Mouse (Mus musculus) stomach, embryonic 14.5 days (tissue): ENCODE measurements at regions not wholly inside any gene's neighbourhood (a gene's known extent, or its start where the extent isn't known, plus 50 kb on each side); places are given as distances from the start of the nearest gene placed in this dataset. TPM values are rescaled to one million over a fixed set of nuclear protein-coding genes. Genes with fewer than 3 reads are reported as not detected.

Experiments used
- ATAC-seq: fragments of 200-750 bp; cut with Nextera tagmentation; 2 replicates; pipeline ENCODE4 v1.8.0; 2017; ENCODE audit warnings: low read depth, moderate TSS enrichment; ENCODE audit not compliant: insufficient number of reproducible peaks, insufficient read depth, low FRiP score
- H3K27ac ChIP-seq: fragments of 300-500 bp; sonication (generic); 2 replicates; pipeline ENCODE4 v1.5.1; 2014; ENCODE audit warnings: mild to moderate bottlenecking, low read length, moderate library complexity, mixed read lengths
- H3K27me3 ChIP-seq: fragments of 300-500 bp; sonication (generic); 2 replicates; pipeline ENCODE4 v1.6.1; 2014; ENCODE audit warnings: low read length, control low read depth, mixed read lengths; ENCODE audit not compliant: control insufficient read depth, insufficient read depth
- H3K36me3 ChIP-seq: fragments of 300-500 bp; sonication (generic); 2 replicates; pipeline ENCODE4 v1.6.1; 2014; ENCODE audit warnings: mild to moderate bottlenecking, control low read depth, low read length, moderate library complexity, mixed read lengths; ENCODE audit not compliant: control insufficient read depth, insufficient read depth
- H3K4me1 ChIP-seq: fragments of 300-500 bp; sonication (generic); 2 replicates; pipeline ENCODE4 v1.6.1; 2014; ENCODE audit warnings: low read length, control low read depth, mixed read lengths; ENCODE audit not compliant: control insufficient read depth, insufficient read depth
- H3K4me2 ChIP-seq: fragments of 300-500 bp; sonication (generic); replicated peaks from 2 replicates; pipeline ENCODE4 v1.6.1; 2014; ENCODE audit warnings: low read depth, low read length, control low read depth
- H3K4me3 ChIP-seq: fragments of 300-500 bp; sonication (generic); 2 replicates; pipeline ENCODE4 v1.5.1; 2014; ENCODE audit warnings: low read depth, low read length, control low read depth
- H3K9ac ChIP-seq: fragments of 300-500 bp; sonication (generic); replicated peaks from 2 replicates; pipeline ENCODE4 v1.6.1; 2014; ENCODE audit warnings: low read depth, mild to moderate bottlenecking, control low read depth, low read length, moderate library complexity, mixed read lengths
- H3K9me3 ChIP-seq: fragments of 300-500 bp; sonication (generic); 2 replicates; pipeline ENCODE4 v1.6.1; 2016; ENCODE audit warnings: low read depth, low read length, control low read depth; ENCODE audit not compliant: control insufficient read depth
- WGBS: fragments of 180-500 bp; shearing (Covaris S2); extraction: QIAGEN DNeasy Blood & Tissue Kit; methylation state at CpG from one replicate; pipeline ENCODE4 v1.1.7; 2014; 5-methylcytosine and 5-hydroxymethylcytosine counted together
- microRNA-seq: library from miRNA; unstranded; fragments of <30 nt; microRNA quantifications from one replicate; pipeline ENCODE4, GENCODE M21; 2016

- peaks cover 12% of the 10 kb centered on the region for H3K36me3 ChIP-seq
These were observed 64.2 kb upstream of the Paip1 start for GRCm38 (mm10) chr13:119364160-119364559.

DNA sequence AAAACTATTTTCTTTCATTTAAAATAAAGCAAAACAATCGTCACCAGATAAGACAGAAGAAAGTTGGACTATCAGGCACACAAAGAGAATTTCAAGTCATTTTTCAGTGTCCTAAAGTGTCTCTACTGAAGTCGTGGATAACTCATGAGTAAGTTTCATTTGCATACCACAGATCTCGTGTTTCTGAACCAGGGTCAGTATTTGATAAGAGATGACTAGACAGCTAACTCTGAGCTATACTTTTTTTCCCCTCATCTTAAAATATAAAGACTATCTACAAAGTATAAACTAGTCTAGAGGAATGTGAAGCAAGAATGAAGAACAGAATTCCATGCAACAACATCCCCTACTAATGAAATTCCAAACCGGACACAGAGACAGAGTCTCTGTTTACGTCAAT is 60.9 kb upstream of the Paip1 start:
- Histone ChIP-seq H3K9ac (no peak overlapping the region), H3K36me3 (peaks cover 22% of the 10 kb centered on the region), H3K9me3 (no peaks in the 10 kb centered on the region)

More at GRCm38 (mm10) chr13:119364160-119364559, 64.2 kb upstream of the Paip1 start:
- H3K4me1 ChIP-seq: no peaks in the 10 kb centered on the region
- 86% methylated on average over 5 of the region's 5 CpGs for WGBS
- no peak overlapping the region for H3K4me2 ChIP-seq
- no peaks in the 10 kb centered on the region; the same call in 1 of the 2 replicates for H3K9me3 ChIP-seq
- no peak for ATAC-seq
- no peak overlapping the region for H3K9ac ChIP-seq
- no peaks in the 10 kb centered on the region for H3K27me3 ChIP-seq
- no peak overlapping the region for H3K4me3 ChIP-seq
- no peak overlapping the region for H3K27ac ChIP-seq

DNA sequence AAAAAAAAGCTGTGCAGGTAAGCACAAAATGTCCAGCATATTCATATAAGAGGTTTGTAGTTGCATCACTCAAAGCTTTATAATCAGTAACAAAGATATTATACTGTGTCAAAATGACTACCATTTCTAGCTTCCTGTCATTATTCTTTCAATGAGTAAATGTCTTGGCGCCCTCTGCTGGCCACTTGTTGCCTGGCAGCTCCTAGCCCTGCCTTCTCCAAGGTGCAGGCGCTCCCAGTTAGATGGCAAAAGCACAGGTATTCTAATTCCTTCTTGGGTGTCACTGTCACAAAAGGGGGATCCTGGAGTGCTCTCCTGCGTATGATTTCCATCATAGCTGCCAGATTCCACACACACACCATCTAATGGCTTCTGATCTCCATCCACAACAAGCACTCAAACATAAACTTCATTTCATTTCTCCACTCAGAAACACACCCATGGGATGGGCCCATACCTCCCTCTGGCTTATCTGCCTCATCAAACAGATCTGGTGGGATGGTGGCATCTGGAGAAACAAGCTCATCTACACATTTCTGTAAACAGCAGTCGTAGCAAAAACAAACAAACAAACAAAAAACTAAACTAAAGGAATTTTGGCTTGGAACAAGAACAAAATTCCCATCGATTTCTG is 49.9 kb upstream of the Paip1 start:
- Histone ChIP-seq H3K4me3 (no peak overlapping the region), H3K9me3 (no peaks in the 10 kb centered on the region), H3K36me3 (peaks cover 7% of the 10 kb centered on the region; the same call in 1 of the 2 replicates), H3K4me1 (no peaks in the 10 kb centered on the region), H3K4me2 (no peak overlapping the region), H3K9ac (no peak overlapping the region), H3K27ac (no peak overlapping the region), H3K27me3 (no peaks in the 10 kb centered on the region)
- no peak for ATAC-seq
- WGBS: 51% methylated on average over 5 of the region's 5 CpGs

More for the DNA sequence above, 60.9 kb upstream of the Paip1 start:
- Histone ChIP-seq H3K4me1 (no peaks in the 10 kb centered on the region), H3K4me3 (no peak overlapping the region), H3K27ac (no peak overlapping the region), H3K27me3 (no peaks in the 10 kb centered on the region), H3K4me2 (no peak overlapping the region)
- no peak for ATAC-seq
- 77% methylated on average over 5 of the region's 5 CpGs for WGBS

Small RNA genes lying in the stretch of these regions (microRNA-seq; reads per million reads assigned to microRNA genes)
- gene Gm44488: not detected
